Comparison of ENCODE assay signal across 22 mouse cellular contexts in genomic region chr6:67048052-67048691, GRCm38 (mm10). TPM values are rescaled to one million over a fixed set of nuclear protein-coding genes. Genes with fewer than 3 reads are reported as not detected.
DNase-seq lines count a peak whose midpoint lies in the region; ATAC-seq and TF ChIP-seq lines count a peak whose summit lies in the region.
"Had no signal": no experiment of that assay in that cellular context is flagged by ENCODE, and none has a peak within 500 bp of the region (broad histone marks: within the 10 kb centered on the region; RNA-seq: fewer than 3 reads in every experiment).

No protein-coding gene starts in this region.

- no peak overlapping the region for H3K4me2 ChIP-seq in embryonic facial prominence, embryonic 14.5 days (ENCODE audit: low read depth, low read length)
- no peak overlapping the region for H3K4me2 ChIP-seq in hindbrain, postnatal 0 days (ENCODE audit: low read depth, low read length)
- H3K4me2 ChIP-seq in hindbrain, embryonic 12.5 days (replicated peaks): no peak overlapping the region
- H3K4me2 ChIP-seq in midbrain, embryonic 15.5 days: no peak overlapping the region
- H3K4me2 ChIP-seq: heart, embryonic 13.5 days; liver, embryonic 15.5 days; stomach, embryonic 15.5 days had no signal

- peak; percentile 45; the same call in 1 of the 2 replicates for ATAC-seq in embryonic facial prominence, embryonic 14.5 days (ENCODE audit: low read depth)
- no peak for ATAC-seq in hindbrain, postnatal 0 days
- ATAC-seq in hindbrain, embryonic 12.5 days (ENCODE audit: low FRiP score): no peak
- ATAC-seq in midbrain, embryonic 15.5 days (replicated peaks): 0 out of 2 replicates have a peak, but pooled peaks have one; percentile 30

- H3K27ac ChIP-seq in embryonic facial prominence, embryonic 14.5 days (replicated peaks; ENCODE audit: low read depth, low read length): no peak overlapping the region; the same call in 1 of the 2 replicates
- no peak overlapping the region for H3K27ac ChIP-seq in embryonic facial prominence, embryonic 10.5 days (replicated peaks)
- H3K27ac ChIP-seq in hindbrain, postnatal 0 days: no peak overlapping the region
- H3K27ac ChIP-seq in hindbrain, embryonic 12.5 days: no peak overlapping the region
- H3K27ac ChIP-seq in midbrain, embryonic 15.5 days: no peak overlapping the region
- no peak overlapping the region for H3K27ac ChIP-seq in midbrain, embryonic 10.5 days (replicated peaks)
- H3K27ac ChIP-seq: heart, embryonic 13.5 days; liver, embryonic 15.5 days had no signal

- no peaks in the 10 kb centered on the region for H3K4me1 ChIP-seq in embryonic facial prominence, embryonic 14.5 days (ENCODE audit: control insufficient read depth, insufficient read depth, low read length)
- H3K4me1 ChIP-seq in embryonic facial prominence, embryonic 10.5 days: peaks cover 12% of the 10 kb centered on the region
- no peaks in the 10 kb centered on the region for H3K4me1 ChIP-seq in hindbrain, postnatal 0 days (ENCODE audit: insufficient read depth, low read length)
- peaks cover 9% of the 10 kb centered on the region; the same call in 1 of the 2 replicates for H3K4me1 ChIP-seq in hindbrain, embryonic 12.5 days
- no peaks in the 10 kb centered on the region; the same call in 1 of the 2 replicates for H3K4me1 ChIP-seq in midbrain, embryonic 15.5 days
- peaks cover 10% of the 10 kb centered on the region for H3K4me1 ChIP-seq in midbrain, embryonic 10.5 days

- 66% methylated on average over 3 of the region's 3 CpGs for WGBS in embryonic facial prominence, embryonic 14.5 days
- WGBS in embryonic facial prominence, embryonic 10.5 days: 71% methylated on average over 3 of the region's 3 CpGs
- WGBS in hindbrain, postnatal 0 days: 59% methylated on average over 3 of the region's 3 CpGs
- 74% methylated on average over 3 of the region's 3 CpGs for WGBS in hindbrain, embryonic 12.5 days
- 77% methylated on average over 3 of the region's 3 CpGs for WGBS in midbrain, embryonic 15.5 days
- WGBS in midbrain, embryonic 10.5 days: 84% methylated on average over 3 of the region's 3 CpGs

- no peaks in the 10 kb centered on the region for H3K27me3 ChIP-seq in embryonic facial prominence, embryonic 14.5 days (replicated peaks; ENCODE audit: control insufficient read depth, insufficient read depth, low read length)
- no peaks in the 10 kb centered on the region for H3K27me3 ChIP-seq in embryonic facial prominence, embryonic 10.5 days (replicated peaks; ENCODE audit: low read depth, poor library complexity, severe bottlenecking)
- H3K27me3 ChIP-seq in hindbrain, postnatal 0 days (ENCODE audit: insufficient read depth, low read length): no peaks in the 10 kb centered on the region
- no peaks in the 10 kb centered on the region for H3K27me3 ChIP-seq in hindbrain, embryonic 12.5 days
- H3K27me3 ChIP-seq in midbrain, embryonic 15.5 days (replicated peaks): no peaks in the 10 kb centered on the region
- H3K27me3 ChIP-seq in midbrain, embryonic 10.5 days (ENCODE audit: low read depth, poor library complexity, severe bottlenecking): no peaks in the 10 kb centered on the region
- H3K27me3 ChIP-seq: heart, embryonic 13.5 days; liver, embryonic 15.5 days; megakaryocyte, embryonic 14.5 days; stomach, embryonic 15.5 days had no signal

- TF ChIP-seq CTCF in hindbrain, postnatal 0 days (IDR thresholded peaks at IDR 0.05; ENCODE audit: low read depth): no peak

- H3K9ac ChIP-seq in embryonic facial prominence, embryonic 14.5 days (ENCODE audit: low read depth, low read length): no peak overlapping the region
- no peak overlapping the region for H3K9ac ChIP-seq in hindbrain, postnatal 0 days (replicated peaks; ENCODE audit: low read length)
- no peak overlapping the region for H3K9ac ChIP-seq in hindbrain, embryonic 12.5 days
- no peak overlapping the region for H3K9ac ChIP-seq in midbrain, embryonic 15.5 days
- H3K9ac ChIP-seq: heart, embryonic 13.5 days; liver, embryonic 15.5 days; stomach, embryonic 15.5 days had no signal

- no peak overlapping the region for H3K4me3 ChIP-seq in embryonic facial prominence, embryonic 14.5 days (ENCODE audit: low read depth, low read length)
- no peak overlapping the region for H3K4me3 ChIP-seq in embryonic facial prominence, embryonic 10.5 days
- H3K4me3 ChIP-seq in hindbrain, postnatal 0 days (ENCODE audit: low read length): no peak overlapping the region
- H3K4me3 ChIP-seq in hindbrain, embryonic 12.5 days: no peak overlapping the region
- no peak overlapping the region for H3K4me3 ChIP-seq in midbrain, embryonic 15.5 days
- H3K4me3 ChIP-seq in midbrain, embryonic 10.5 days: no peak overlapping the region
- H3K4me3 ChIP-seq: heart, embryonic 13.5 days; liver, embryonic 15.5 days; megakaryocyte, embryonic 14.5 days; stomach, embryonic 15.5 days had no signal

- no peaks in the 10 kb centered on the region for H3K36me3 ChIP-seq in embryonic facial prominence, embryonic 14.5 days (ENCODE audit: control insufficient read depth, insufficient read depth, low read length)
- no peaks in the 10 kb centered on the region for H3K36me3 ChIP-seq in embryonic facial prominence, embryonic 10.5 days (replicated peaks)
- H3K36me3 ChIP-seq in hindbrain, postnatal 0 days (ENCODE audit: insufficient read depth, low read length): no peaks in the 10 kb centered on the region
- H3K36me3 ChIP-seq in hindbrain, embryonic 12.5 days: no peaks in the 10 kb centered on the region
- H3K36me3 ChIP-seq in midbrain, embryonic 15.5 days (replicated peaks): no peaks in the 10 kb centered on the region
- H3K36me3 ChIP-seq in midbrain, embryonic 10.5 days: no peaks in the 10 kb centered on the region
- H3K36me3 ChIP-seq: heart, embryonic 13.5 days; liver, embryonic 15.5 days; stomach, embryonic 15.5 days had no signal

- DNase-seq in embryonic facial prominence, embryonic 14.5 days (ENCODE audit: low spot score): peak; percentile 39
- DNase-seq in embryonic facial prominence, embryonic 10.5 days (ENCODE audit: low spot score): no peak
- peak; percentile 35 for DNase-seq in hindbrain, postnatal 0 days (ENCODE audit: low spot score)
- no peak for DNase-seq in midbrain, embryonic 10.5 days (ENCODE audit: low spot score)
- DNase-seq in hindlimb bud, embryonic 11.5 days (ENCODE audit: extremely low spot score, low read depth, low spot score): peak; percentile 49
- DNase-seq in frontal cortex, adult 2 months (ENCODE audit: extremely low spot score in 1 of 2, low spot score in 1 of 2): no peak
- DNase-seq: adrenal gland, postnatal 14 days; cerebellum, adult 11 months; cerebellum, postnatal 25 days; embryo, embryonic 11 days; kidney, postnatal 36 days; lung, postnatal 14 days; right cerebral cortex, postnatal 14 days; thymus, adult 18-20 months; thymus, postnatal 4 days had no signal

- no peaks in the 10 kb centered on the region for H3K9me3 ChIP-seq in embryonic facial prominence, embryonic 14.5 days (ENCODE audit: control insufficient read depth, low read length)
- H3K9me3 ChIP-seq in embryonic facial prominence, embryonic 10.5 days: no peaks in the 10 kb centered on the region
- no peaks in the 10 kb centered on the region for H3K9me3 ChIP-seq in hindbrain, postnatal 0 days (ENCODE audit: low read length)
- no peaks in the 10 kb centered on the region for H3K9me3 ChIP-seq in hindbrain, embryonic 12.5 days (replicated peaks)
- H3K9me3 ChIP-seq in midbrain, embryonic 15.5 days: no peaks in the 10 kb centered on the region
- H3K9me3 ChIP-seq in midbrain, embryonic 10.5 days (replicated peaks): no peaks in the 10 kb centered on the region
- H3K9me3 ChIP-seq: G1E; heart, embryonic 13.5 days; liver, embryonic 15.5 days; megakaryocyte, embryonic 14.5 days; stomach, embryonic 15.5 days had no signal

RNA-seq across cellular contexts. Expression of gene Gadd45a, which starts 10.9 kb away (rescaled TPM):
- 9.9 and 12.7 TPM in 2 replicates for polyA plus RNA-seq in embryonic facial prominence, embryonic 14.5 days (2014; fragmentation: Nextera tagmentation; extraction: Ambion mirVana)
- 18.2 and 23.8 TPM in 2 replicates for polyA plus RNA-seq in embryonic facial prominence, embryonic 10.5 days (2016; fragmentation: Nextera tagmentation; extraction: Ambion mirVana)
- total RNA-seq in hindbrain, postnatal 0 days (2014; rRNA removed): 7.9 and 14.9 TPM in 2 replicates
- 16.2 and 16.9 TPM in 2 replicates for polyA plus RNA-seq in hindbrain, postnatal 0 days (2015; fragmentation: Nextera tagmentation; extraction: Ambion mirVana)
- polyA plus RNA-seq in hindbrain, embryonic 12.5 days (2016; fragmentation: Nextera tagmentation; extraction: Ambion mirVana): 25.0 and 30.3 TPM in 2 replicates
- 17.2 and 17.7 TPM in 2 replicates for polyA plus RNA-seq in midbrain, embryonic 15.5 days (2015; fragmentation: Nextera tagmentation; extraction: Ambion mirVana)
- polyA plus RNA-seq in midbrain, embryonic 10.5 days (2016; fragmentation: Nextera tagmentation; extraction: Ambion mirVana): 14.8 and 15.3 TPM in 2 replicates
- polyA plus RNA-seq in frontal cortex, adult 2 months (2012; rRNA removed): 13.5 and 17.8 TPM in 2 replicates

Comparison
In these comparisons a context has a peak if more than half of its experiments do, and no peak if none do; other contexts are left out.
1. DNase-seq: peak in embryonic facial prominence, embryonic 14.5 days (single experiment), hindbrain, postnatal 0 days (single experiment) and hindlimb bud, embryonic 11.5 days (single experiment); none in embryonic facial prominence, embryonic 10.5 days (single experiment), midbrain, embryonic 10.5 days (single experiment) and frontal cortex, adult 2 months (0 of 2).
2. ATAC-seq: peak in embryonic facial prominence, embryonic 14.5 days (single experiment) and midbrain, embryonic 15.5 days (single experiment); none in hindbrain, postnatal 0 days (single experiment) and hindbrain, embryonic 12.5 days (single experiment).